Mouse (Mus musculus) T-cell, adult 66 days (primary cell): Measurements from ENCODE around the gene Slc5a4b. TPM values are rescaled to one million over a fixed set of nuclear protein-coding genes. Genes with fewer than 3 reads are reported as not detected.

Experiments used
- total RNA-seq, 2 experiments: library from RNA; stranded (reverse); gene quantifications; 3 replicates in 1 of 2; 4 replicates in 1 of 2; pipeline ENCODE4 v1.2.4; 2023

Slc5a4b gene
- not detected for total RNA-seq

DNA sequence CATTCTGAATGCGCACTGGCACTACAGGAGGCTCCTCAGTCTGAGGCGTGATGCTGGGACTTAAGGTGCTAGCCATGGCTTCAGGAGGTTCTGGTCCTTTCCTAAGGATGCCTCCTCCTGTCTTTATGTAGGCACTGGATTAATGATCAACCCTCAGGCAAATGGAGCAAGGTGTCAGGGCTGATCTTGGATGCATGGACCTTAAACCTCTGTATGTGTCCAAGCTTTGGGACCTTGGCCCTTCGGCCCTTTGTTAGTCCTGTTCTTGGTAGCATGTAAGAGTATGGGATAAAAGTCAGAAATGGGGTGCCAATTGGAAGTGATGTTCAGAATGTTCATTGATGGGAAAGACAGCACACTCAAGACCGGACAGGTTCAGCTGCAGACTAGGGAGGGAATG, at the start of gene Slc5a4b:
TSS of gene Slc5a4b (minus strand) at position 101 of the 400 bp plus-strand sequence.

DNA sequence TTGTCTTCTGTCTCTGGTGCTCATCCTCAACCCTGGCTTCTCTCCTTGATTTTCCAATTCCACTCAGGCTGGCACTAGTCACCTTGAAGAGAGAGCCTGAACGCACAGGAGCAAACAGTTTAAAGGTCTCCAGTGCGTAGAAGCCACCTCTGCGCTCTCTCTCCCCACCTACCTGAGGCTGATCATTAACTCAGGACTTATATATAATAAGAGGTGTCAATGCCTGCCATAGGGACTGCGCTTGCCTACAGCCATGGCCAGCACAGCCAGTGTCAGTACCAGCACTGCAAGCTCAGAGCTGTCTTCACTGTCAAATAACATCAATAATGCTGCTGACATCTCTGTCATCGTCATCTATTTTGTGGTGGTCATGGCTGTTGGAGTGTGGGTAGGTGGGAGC, 36.5 kb upstream of the Slc5a4b start, which contains the start of gene Slc5a4a:
TSS of gene Slc5a4a (plus strand) at position 174 of the 400 bp plus-strand sequence.

DNA sequence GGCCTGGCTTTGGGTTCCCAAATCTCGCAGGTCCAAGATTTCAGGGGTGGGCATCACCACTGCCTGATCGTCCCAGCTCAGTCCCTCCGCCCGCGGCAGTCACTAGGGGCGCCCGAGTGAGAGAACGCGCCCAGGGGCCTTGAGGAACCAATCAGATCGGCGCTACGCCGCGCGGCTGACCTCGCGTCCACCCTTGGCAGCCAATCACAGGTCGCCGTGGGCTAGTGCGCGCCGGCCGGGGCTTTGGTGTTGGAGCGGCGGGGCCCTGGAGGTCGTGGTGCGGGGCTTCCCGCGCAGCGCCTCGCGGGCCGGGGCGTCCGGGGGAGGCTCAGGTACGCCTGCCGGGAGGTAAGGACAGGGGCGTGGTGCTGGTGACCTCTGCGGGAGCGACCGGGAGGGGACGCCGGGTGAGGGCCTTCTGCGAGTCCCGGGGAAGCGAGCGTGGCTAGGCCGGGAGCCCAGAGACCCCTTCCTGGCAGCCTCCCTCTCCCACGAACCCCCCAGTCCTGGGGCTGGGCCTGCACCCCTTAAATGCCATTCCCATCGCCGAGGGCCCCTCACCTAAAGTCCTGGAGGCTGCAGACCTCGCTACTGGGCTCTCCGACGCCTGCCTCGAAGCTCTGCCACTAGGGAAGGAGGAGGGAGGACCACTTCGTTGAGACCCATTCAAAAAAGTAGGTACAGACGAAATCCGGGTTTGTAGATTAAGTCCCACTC, 78.2 kb downstream of the Slc5a4b start, which contains the start of gene Zfp280b:
TSS of gene Zfp280b (plus strand) at position 249 of the 717 bp plus-strand sequence.

Other genes starting within 250 kb of the Slc5a4b start
- 1 to 10 TPM in 1 of 2 experiments, under 1 TPM in 1; 0.93 to 2.0 TPM for gene Derl3, start 217.5 kb downstream of the Slc5a4b start, total RNA-seq
- 10 to 100 TPM; 52.9 to 53.8 TPM for gene Smarcb1, start 189.3 kb downstream of the Slc5a4b start, total RNA-seq
- 10 to 100 TPM; 21.4 to 24.4 TPM for gene Chchd10, start 177.8 kb downstream of the Slc5a4b start, total RNA-seq
- 1 to 10 TPM in 1 of 2 experiments, under 1 TPM in 1; 0.99 to 3.3 TPM for gene Mmp11, start 174.5 kb downstream of the Slc5a4b start, total RNA-seq
- not detected for gene Gm867, start 170.3 kb downstream of the Slc5a4b start, total RNA-seq
- gene Vpreb3, start 167.9 kb downstream of the Slc5a4b start, total RNA-seq = not detected
- under 1 TPM; 0.82 to 0.92 TPM for gene Gm5134, start 156.4 kb downstream of the Slc5a4b start, total RNA-seq
- 10 to 100 TPM; 24.5 to 29.7 TPM for gene Zfp280b, start 78.3 kb downstream of the Slc5a4b start, total RNA-seq
- not detected for gene Slc5a4a, start 36.5 kb upstream of the Slc5a4b start, total RNA-seq
- 10 to 100 TPM; 12.0 to 13.2 TPM for gene Prmt2, start 126.9 kb upstream of the Slc5a4b start, total RNA-seq
- gene S100b, start 142.9 kb upstream of the Slc5a4b start, total RNA-seq = not detected
- gene Dip2a, start 234.3 kb upstream of the Slc5a4b start, total RNA-seq = 1 to 10 TPM; 4.7 to 5.5 TPM